Mouse (Mus musculus) lung, postnatal 0 days (tissue): ENCODE results near the gene Shisa6.

Experiments used
- CTCF ChIP-seq: IDR thresholded peaks from 2 replicates; pipeline ENCODE4 v1.5.1; 2016; ENCODE audit warnings: antibody characterized with exemption, mild to moderate bottlenecking
- EP300 ChIP-seq: IDR thresholded peaks from 2 replicates; pipeline ENCODE4 v1.6.1; 2016; ENCODE audit warnings: antibody characterized with exemption, mild to moderate bottlenecking, control low read depth

DNA sequence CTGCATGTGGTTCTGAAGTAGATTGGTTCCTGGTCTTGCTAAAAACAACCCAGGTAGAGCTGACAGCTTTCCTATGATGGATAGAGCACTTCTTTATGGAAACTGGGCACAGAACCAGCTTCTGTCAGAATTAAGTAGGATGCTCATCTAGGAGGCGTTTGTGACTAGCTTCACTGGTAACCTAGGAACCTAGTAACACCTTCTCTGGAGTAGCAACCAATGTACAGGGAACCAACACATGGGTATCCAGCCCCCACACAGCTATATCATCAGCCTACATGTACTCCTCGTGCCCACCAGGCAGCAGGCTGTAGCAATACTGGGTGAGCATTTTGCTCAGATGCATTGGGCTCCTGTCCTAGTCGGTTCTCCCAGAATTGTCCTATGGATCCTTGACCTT lies 307.3 kb downstream of the Shisa6 start:
- TF ChIP-seq CTCF (no peak), EP300 (no peak)
